Mouse (Mus musculus): ENCODE data around the gene Abhd2.

- TF ChIP-seq GATA1 (IDR thresholded peaks at IDR 0.05; ENCODE audit: low read length) (no peak), TAL1 (IDR thresholded peaks at IDR 0.05; ENCODE audit: low read length) (no peak)
Observed at GRCm38 (mm10) chr7:79231577-79231976, 41.4 kb upstream of the Abhd2 start.

Data from erythroblast, embryonic 14.5 days (primary cell).